Mouse (Mus musculus) C2C12 (cell line): ENCODE data around the gene Ubtf.

Experiments
- CEBPB ChIP-seq: IDR thresholded peaks from one replicate; pipeline ENCODE4 v1.6.1; 2011; ENCODE audit warnings: low read depth, mild to moderate bottlenecking, control low read depth, moderate library complexity
- CTCF ChIP-seq: IDR thresholded peaks from one replicate; pipeline ENCODE4 v1.5.1; 2011; ENCODE audit not compliant: control insufficient read depth, insufficient read depth, insufficient read length
- FOSL1 ChIP-seq: IDR thresholded peaks from one replicate; pipeline ENCODE4 v1.8.0; 2011; ENCODE audit warnings: mild to moderate bottlenecking, low read length; ENCODE audit not compliant: poor library complexity, insufficient read depth, severe bottlenecking
- MAX ChIP-seq: IDR thresholded peaks from one replicate; pipeline ENCODE4 v1.6.1; 2011; ENCODE audit warnings: mild to moderate bottlenecking, control low read depth
- MYOD1 ChIP-seq: IDR thresholded peaks from one replicate; pipeline ENCODE4 v1.6.1; 2011; ENCODE audit warnings: low read depth; ENCODE audit not compliant: control insufficient read depth, insufficient read length
- USF1 ChIP-seq: IDR thresholded peaks from one replicate; pipeline ENCODE4 v1.6.1; 2011; ENCODE audit warnings: low read depth, mild to moderate bottlenecking, control low read depth, moderate library complexity

DNA sequence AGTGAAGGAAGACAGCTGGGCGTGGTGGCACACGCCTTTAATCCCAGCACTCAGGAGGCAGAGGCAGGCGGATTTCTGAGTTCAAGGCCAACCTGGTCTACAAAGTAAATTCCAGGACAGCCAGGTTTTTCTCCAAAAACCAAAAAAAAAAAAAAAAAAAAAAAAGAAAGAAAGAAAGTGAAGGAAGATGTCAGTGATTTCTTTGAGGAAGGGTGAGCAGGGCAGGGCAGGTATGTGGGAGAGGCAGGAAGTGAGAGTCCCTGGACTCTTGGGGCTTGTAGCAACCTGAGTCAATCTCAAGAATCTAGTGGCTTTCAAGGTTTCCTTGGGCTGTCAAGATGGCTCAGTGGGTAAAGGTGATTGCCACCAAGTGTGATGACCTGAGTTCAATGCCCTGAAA is 24.9 kb upstream of the Ubtf start:
- no peak for TF ChIP-seq CTCF
- no peak for TF ChIP-seq FOSL1
- no peak for TF ChIP-seq USF1
- TF ChIP-seq MAX, result no peak
- TF ChIP-seq MYOD1, result no peak
- TF ChIP-seq CEBPB, result no peak
